Mouse (Mus musculus) liver, adult 2 months (tissue): ENCODE measurements around the gene Tmem87a. TPM values are rescaled to one million over a fixed set of nuclear protein-coding genes. Genes with fewer than 3 reads are reported as not detected.
A peak's percentile ranks its signal among the peaks of the same experiment; 100 is the strongest.

Source experiments
- DNase-seq: peaks from one replicate; pipeline ENCODE4 v3.0.0-alpha.2; 2011; ENCODE audit warnings: low read depth, low spot score; ENCODE audit errors: extremely low read depth
- H3K27ac ChIP-seq: fragments of 200-500 bp; replicated peaks from 2 replicates; pipeline ENCODE4 v1.5.1; 2012; ENCODE audit warnings: low read depth, mild to moderate bottlenecking, control low read depth, inconsistent platforms, low read length; ENCODE audit not compliant: insufficient read depth
- H3K27me3 ChIP-seq: fragments of 200-500 bp; 2 replicates; pipeline ENCODE4 v1.6.1; 2012; ENCODE audit warnings: mild to moderate bottlenecking, moderate library complexity, low read length, inconsistent platforms; ENCODE audit not compliant: control insufficient read depth, insufficient read depth
- H3K36me3 ChIP-seq: fragments of 200-500 bp; 2 replicates; pipeline ENCODE4 v1.6.1; 2012; ENCODE audit warnings: low read length, inconsistent platforms; ENCODE audit not compliant: control insufficient read depth, insufficient read depth
- H3K4me1 ChIP-seq: fragments of 200-500 bp; 2 replicates; pipeline ENCODE4 v1.6.1; 2011; ENCODE audit warnings: low read length; ENCODE audit not compliant: control insufficient read depth, insufficient read depth
- H3K4me3 ChIP-seq: fragments of 200-500 bp; 2 replicates; pipeline ENCODE4 v1.5.1; 2011; ENCODE audit warnings: low read depth, mild to moderate bottlenecking, control low read depth, low read length, moderate library complexity; ENCODE audit not compliant: insufficient read depth
- H3K79me2 ChIP-seq: fragments of 200-500 bp; 2 replicates; pipeline ENCODE4 v1.6.1; 2012; ENCODE audit warnings: inconsistent platforms, mild to moderate bottlenecking, low read length, moderate library complexity; ENCODE audit not compliant: control insufficient read depth, insufficient read depth
- H3K9ac ChIP-seq: fragments of 200-500 bp; 2 replicates; pipeline ENCODE4 v1.6.1; 2012; ENCODE audit warnings: low read depth, mild to moderate bottlenecking, control low read depth, inconsistent platforms, low read length
- CTCF ChIP-seq: fragments of 200-500 bp; IDR thresholded peaks from 2 replicates; pipeline ENCODE4 v1.5.1; 2011; ENCODE audit warnings: low read depth, low read length, control low read depth
- POLR2A ChIP-seq: fragments of 200-500 bp; IDR thresholded peaks from 2 replicates; pipeline ENCODE4 v1.6.1; 2011; ENCODE audit warnings: low read length, control low read depth; ENCODE audit not compliant: insufficient read depth; ENCODE audit errors: extremely low read depth
- WGBS: fragments of 180-500 bp; shearing (Covaris S2); methylation state at CpG from one replicate; pipeline ENCODE4 v1.1.7; 2018; 5-methylcytosine and 5-hydroxymethylcytosine counted together
- polyA plus RNA-seq: library from polyadenylated mRNA; depleted of rRNA; stranded (reverse); fragments of >200 nt; gene quantifications from 2 replicates; pipeline ENCODE4 v1.2.3, GENCODE M21; 2012
- total RNA-seq: library from RNA; depleted of rRNA; stranded (reverse); fragments of >200 nt; gene quantifications from 2 replicates; pipeline ENCODE4 v1.2.3, GENCODE M21; 2014

The Tmem87a gene
- total and polyA plus RNA-seq, 2 experiments = 4.3 to 15.7 TPM

- no peaks in the 10 kb centered on the region; the same call in 1 of the 2 replicates for H3K36me3 ChIP-seq
- under 1% methylated on average over 17 of the region's 17 CpGs for WGBS
Measured at GRCm38 (mm10) chr2:120403653-120403985, 294 bp downstream of the Tmem87a start, which contains the start of gene Ganc. Ganc (plus strand) TSS chr2:120403896.

GRCm38 (mm10) chr2:120402813-120403212 lies 1.1 kb downstream of the Tmem87a start:
- H3K4me3 ChIP-seq = no peak overlapping the region; the same call in 1 of the 2 replicates
- H3K27ac ChIP-seq = no peak overlapping the region
- H3K4me1 ChIP-seq = peaks cover 7% of the 10 kb centered on the region
- peaks cover 6% of the 10 kb centered on the region; the same call in 1 of the 2 replicates for H3K36me3 ChIP-seq
- WGBS = 11% methylated on average over 3 of the region's 3 CpGs
- no peaks in the 10 kb centered on the region for H3K27me3 ChIP-seq
- H3K9ac ChIP-seq = no peak overlapping the region
- DNase-seq = no peak
- TF ChIP-seq CTCF = no peak
- TF ChIP-seq POLR2A = no peak
- H3K79me2 ChIP-seq = peaks cover 15% of the 10 kb centered on the region; the same call in 1 of the 2 replicates

More at GRCm38 (mm10) chr2:120403653-120403985, 294 bp downstream of the Tmem87a start, which contains the start of gene Ganc:
- Histone ChIP-seq H3K27me3 (no peaks in the 10 kb centered on the region), H3K4me1 (peaks cover 7% of the 10 kb centered on the region), H3K9ac (peak within 1 kb of the TSS; percentile 78), H3K79me2 (peaks cover 12% of the 10 kb centered on the region; the same call in 1 of the 2 replicates), H3K27ac (peak within 1 kb of the TSS; percentile 87), H3K4me3 (peak within 1 kb of the TSS; percentile 68)
- no peak for DNase-seq
- TF ChIP-seq POLR2A (no peak), CTCF (no peak)

DNA sequence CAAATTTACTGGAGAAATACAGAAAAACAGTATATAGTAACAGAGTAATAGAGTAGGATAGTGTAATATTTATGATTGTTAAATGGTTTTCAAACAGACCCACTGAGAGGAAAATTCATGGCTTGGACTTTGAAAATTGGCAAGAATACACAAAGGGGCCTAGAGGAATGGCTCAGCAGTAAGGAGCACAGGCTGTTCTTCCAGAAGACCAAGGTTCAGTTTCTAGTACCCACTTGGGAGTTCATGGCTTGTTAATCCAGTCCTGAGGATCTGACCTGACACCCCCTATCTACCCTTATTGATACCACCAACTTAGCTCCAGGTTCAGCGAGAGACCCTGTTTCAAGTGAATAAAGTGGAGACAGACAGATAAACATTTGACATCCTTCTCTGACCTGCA lies 6.0 kb downstream of the Tmem87a start:
- H3K27me3 ChIP-seq = no peaks in the 10 kb centered on the region
- no peak overlapping the region for H3K4me3 ChIP-seq
- DNase-seq = no peak
- H3K36me3 ChIP-seq = peaks cover 39% of the 10 kb centered on the region
- H3K4me1 ChIP-seq = peaks cover 6% of the 10 kb centered on the region
- no peak overlapping the region for H3K27ac ChIP-seq
- H3K79me2 ChIP-seq = peaks cover 15% of the 10 kb centered on the region; the same call in 1 of the 2 replicates
- 96% methylated on average over 1 of the region's 1 CpGs for WGBS
- no peak overlapping the region for H3K9ac ChIP-seq
- no peak for TF ChIP-seq CTCF
- no peak for TF ChIP-seq POLR2A

DNA sequence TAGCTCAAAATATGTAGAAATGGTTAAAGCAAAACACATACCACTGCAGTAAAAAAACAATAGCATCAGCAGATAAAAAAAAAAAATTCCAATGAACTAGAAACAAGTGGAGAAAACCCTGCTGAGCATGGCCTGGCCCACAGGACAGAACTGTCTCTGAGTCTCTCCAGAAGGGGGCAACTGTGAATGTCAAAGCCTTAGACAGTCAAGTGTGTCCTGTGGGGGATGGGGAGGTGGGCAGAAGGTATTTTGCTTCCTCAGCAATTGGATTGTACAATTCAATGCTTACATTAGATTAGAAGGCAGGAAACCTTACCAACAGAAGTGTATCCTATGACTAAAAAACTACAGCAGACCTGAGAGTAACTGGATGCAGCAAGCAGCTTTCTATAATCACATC lies 11.5 kb downstream of the Tmem87a start:
- H3K27ac ChIP-seq = no peak overlapping the region
- peaks cover 63% of the 10 kb centered on the region for H3K36me3 ChIP-seq
- H3K4me3 ChIP-seq = no peak overlapping the region
- H3K4me1 ChIP-seq = no peaks in the 10 kb centered on the region
- no peak overlapping the region for H3K9ac ChIP-seq
- TF ChIP-seq POLR2A (no peak), CTCF (no peak)
- no peak for DNase-seq
- H3K27me3 ChIP-seq = no peaks in the 10 kb centered on the region
- H3K79me2 ChIP-seq = no peaks in the 10 kb centered on the region

GRCm38 (mm10) chr2:120390934-120391333 lies 13.0 kb downstream of the Tmem87a start:
- Histone ChIP-seq H3K36me3 (peaks cover 55% of the 10 kb centered on the region), H3K4me3 (no peak overlapping the region), H3K27ac (no peak overlapping the region), H3K79me2 (no peaks in the 10 kb centered on the region), H3K27me3 (no peaks in the 10 kb centered on the region), H3K4me1 (no peaks in the 10 kb centered on the region), H3K9ac (no peak overlapping the region)
- 85% methylated on average over 1 of the region's 1 CpGs for WGBS
- no peak for TF ChIP-seq POLR2A
- no peak for TF ChIP-seq CTCF
- DNase-seq = no peak

GRCm38 (mm10) chr2:120389376-120389775 lies 14.5 kb downstream of the Tmem87a start:
- 90% methylated on average over 3 of the region's 3 CpGs for WGBS
- no peak overlapping the region for H3K9ac ChIP-seq
- no peak overlapping the region for H3K4me3 ChIP-seq
- no peaks in the 10 kb centered on the region for H3K27me3 ChIP-seq
- no peak for TF ChIP-seq CTCF
- TF ChIP-seq POLR2A = no peak
- H3K79me2 ChIP-seq = no peaks in the 10 kb centered on the region; the same call in 1 of the 2 replicates
- H3K36me3 ChIP-seq = peaks cover 55% of the 10 kb centered on the region
- no peak for DNase-seq
- H3K27ac ChIP-seq = no peak overlapping the region
- no peaks in the 10 kb centered on the region for H3K4me1 ChIP-seq
